Mouse (Mus musculus) myocyte (in vitro differentiated cells): ENCODE results near the gene Gm4491.

Experiments used
- CEBPB ChIP-seq: IDR thresholded peaks from 2 replicates; pipeline ENCODE4 v1.6.1; 2011; ENCODE audit warnings: mild to moderate bottlenecking, moderate library complexity; ENCODE audit not compliant: poor library complexity, insufficient read depth, severe bottlenecking
- E2F4 ChIP-seq: IDR thresholded peaks from one replicate; pipeline ENCODE4 v1.6.1; 2011; ENCODE audit warnings: mild to moderate bottlenecking, control low read depth, moderate library complexity; ENCODE audit not compliant: insufficient read depth
- MYOD1 ChIP-seq, 3 experiments: IDR thresholded peaks; one replicate each; pipeline ENCODE4 v1.6.1; 2011; ENCODE audit warnings: control low read depth in 2 of 3, low read depth in 2 of 3, mild to moderate bottlenecking in 2 of 3, moderate library complexity in 1 of 3; ENCODE audit not compliant: insufficient read length in 2 of 3, control insufficient read depth in 1 of 3
- MYOG ChIP-seq, 3 experiments: IDR thresholded peaks; one replicate each; pipeline ENCODE4 v1.6.1; 2011; ENCODE audit warnings: control low read depth in 2 of 3, low read depth in 2 of 3, mild to moderate bottlenecking in 2 of 3; ENCODE audit not compliant: insufficient read length in 2 of 3, control insufficient read depth in 1 of 3, insufficient read depth in 1 of 3
- POLR2A ChIP-seq: IDR thresholded peaks from one replicate; pipeline ENCODE4 v1.6.1; 2011; ENCODE audit warnings: low read depth, mild to moderate bottlenecking, control low read depth, moderate library complexity; ENCODE audit not compliant: insufficient read length
- POLR2AphosphoS2 ChIP-seq: IDR thresholded peaks from one replicate; pipeline ENCODE4 v1.6.1; 2011; ENCODE audit warnings: low read depth, control low read depth; ENCODE audit not compliant: insufficient read length
- REST ChIP-seq: IDR thresholded peaks from one replicate; pipeline ENCODE4 v1.6.1; 2011; ENCODE audit warnings: mild to moderate bottlenecking, control low read depth, moderate library complexity; ENCODE audit not compliant: insufficient read depth, insufficient read length
- SRF ChIP-seq: IDR thresholded peaks from one replicate; pipeline ENCODE4 v1.6.1; 2011; ENCODE audit warnings: low read depth; ENCODE audit not compliant: control insufficient read depth, insufficient read length
- TCF12 ChIP-seq: IDR thresholded peaks from one replicate; pipeline ENCODE4 v1.6.1; 2011; ENCODE audit warnings: mild to moderate bottlenecking, control low read depth; ENCODE audit not compliant: poor library complexity, insufficient read depth, severe bottlenecking
- USF1 ChIP-seq: IDR thresholded peaks from one replicate; pipeline ENCODE4 v1.6.1; 2011; ENCODE audit warnings: low read depth, mild to moderate bottlenecking, control low read depth, moderate library complexity

GRCm38 (mm10) chr14:57109194-57109593 is 6.5 kb downstream of the Gm4491 start:
- no peak for TF ChIP-seq CEBPB
- TF ChIP-seq POLR2A: no peak
- TF ChIP-seq SRF: no peak
- TF ChIP-seq REST: no peak
- no peak for TF ChIP-seq POLR2AphosphoS2
- no peak for TF ChIP-seq MYOG (IDR thresholded peaks at IDR 0.05; ENCODE audit: control insufficient read depth in 1 of 3, insufficient read depth in 1 of 3, insufficient read length in 2 of 3, low read depth in 2 of 3)
- no peak for TF ChIP-seq USF1
- no peak for TF ChIP-seq E2F4
- no peak for TF ChIP-seq TCF12
- no peak for TF ChIP-seq MYOD1 (IDR thresholded peaks at IDR 0.05; ENCODE audit: control insufficient read depth in 1 of 3, insufficient read length in 2 of 3, low read depth in 2 of 3)
